22 mouse cellular contexts compared by ENCODE assay signal in genomic region chr16:87802317-87802716, GRCm38 (mm10).
A peak's percentile ranks its signal among the peaks of the same experiment; 100 is the strongest.
DNase-seq lines count a peak whose midpoint lies in the region; ATAC-seq and TF ChIP-seq lines count a peak whose summit lies in the region.
"Had no signal": no experiment of that assay in that cellular context is flagged by ENCODE, and none has a peak within 500 bp of the region (broad histone marks: within the 10 kb centered on the region; RNA-seq: fewer than 3 reads in every experiment).

No protein-coding gene starts in this region.

- WGBS in hindbrain, postnatal 0 days, result 49% methylated on average over 4 of the region's 4 CpGs
- 91% methylated on average over 4 of the region's 4 CpGs for WGBS in hindbrain, embryonic 13.5 days
- WGBS in midbrain, postnatal 0 days, result 78% methylated on average over 4 of the region's 4 CpGs
- 84% methylated on average over 4 of the region's 4 CpGs for WGBS in midbrain, embryonic 14.5 days

- no peak overlapping the region for H3K27ac ChIP-seq in hindbrain, postnatal 0 days
- H3K27ac ChIP-seq in hindbrain, embryonic 13.5 days, result no peak overlapping the region
- H3K27ac ChIP-seq in midbrain, postnatal 0 days (ENCODE audit: low read depth, low read length), result no peak overlapping the region
- no peak overlapping the region for H3K27ac ChIP-seq in midbrain, embryonic 14.5 days (replicated peaks; ENCODE audit: low read depth, low read length)
- H3K27ac ChIP-seq: embryonic facial prominence, embryonic 13.5 days; embryonic facial prominence, embryonic 15.5 days; forebrain, embryonic 10.5 days; forebrain, embryonic 12.5 days had no signal

- ATAC-seq in hindbrain, postnatal 0 days, result peak; percentile 70
- no peak for ATAC-seq in hindbrain, embryonic 13.5 days (ENCODE audit: low FRiP score)
- ATAC-seq in midbrain, postnatal 0 days (ENCODE audit: low FRiP score), result no peak; the same call in 1 of the 2 replicates
- no peak for ATAC-seq in midbrain, embryonic 14.5 days (ENCODE audit: low FRiP score, low TSS enrichment)
- ATAC-seq: forebrain, embryonic 14.5 days; forebrain, embryonic 16.5 days had no signal

- no peak overlapping the region for H3K9ac ChIP-seq in hindbrain, postnatal 0 days (replicated peaks; ENCODE audit: low read length)
- H3K9ac ChIP-seq in hindbrain, embryonic 13.5 days, result no peak overlapping the region
- H3K9ac ChIP-seq in midbrain, postnatal 0 days (replicated peaks; ENCODE audit: low read length, poor library complexity, severe bottlenecking), result no peak overlapping the region
- H3K9ac ChIP-seq in midbrain, embryonic 14.5 days (replicated peaks; ENCODE audit: low read length), result no peak overlapping the region
- H3K9ac ChIP-seq: embryonic facial prominence, embryonic 13.5 days; embryonic facial prominence, embryonic 15.5 days; forebrain, embryonic 12.5 days had no signal

- H3K4me3 ChIP-seq in hindbrain, postnatal 0 days (ENCODE audit: low read length), result no peak overlapping the region
- H3K4me3 ChIP-seq in hindbrain, embryonic 13.5 days, result no peak overlapping the region
- H3K4me3 ChIP-seq in midbrain, postnatal 0 days (ENCODE audit: low read depth, low read length), result no peak overlapping the region
- no peak overlapping the region for H3K4me3 ChIP-seq in midbrain, embryonic 14.5 days (replicated peaks; ENCODE audit: low read depth, low read length)
- H3K4me3 ChIP-seq: embryonic facial prominence, embryonic 13.5 days; embryonic facial prominence, embryonic 15.5 days; erythroblast, embryonic 14.5 days; forebrain, embryonic 10.5 days; forebrain, embryonic 12.5 days had no signal

- no peaks in the 10 kb centered on the region for H3K36me3 ChIP-seq in hindbrain, postnatal 0 days (ENCODE audit: insufficient read depth, low read length)
- H3K36me3 ChIP-seq in hindbrain, embryonic 13.5 days, result no peaks in the 10 kb centered on the region
- H3K36me3 ChIP-seq in midbrain, postnatal 0 days (ENCODE audit: insufficient read depth, low read length), result no peaks in the 10 kb centered on the region
- H3K36me3 ChIP-seq in midbrain, embryonic 14.5 days (ENCODE audit: control insufficient read depth, insufficient read depth, low read length), result no peaks in the 10 kb centered on the region
- H3K36me3 ChIP-seq: embryonic facial prominence, embryonic 13.5 days; embryonic facial prominence, embryonic 15.5 days; forebrain, embryonic 10.5 days; forebrain, embryonic 12.5 days had no signal

- no peaks in the 10 kb centered on the region for H3K27me3 ChIP-seq in hindbrain, postnatal 0 days (ENCODE audit: insufficient read depth, low read length)
- peaks cover 3% of the 10 kb centered on the region; the same call in 1 of the 2 replicates for H3K27me3 ChIP-seq in hindbrain, embryonic 13.5 days
- no peaks in the 10 kb centered on the region for H3K27me3 ChIP-seq in midbrain, postnatal 0 days (ENCODE audit: insufficient read depth, low read length)
- H3K27me3 ChIP-seq in midbrain, embryonic 14.5 days (ENCODE audit: control insufficient read depth, insufficient read depth, low read length), result no peaks in the 10 kb centered on the region
- H3K27me3 ChIP-seq: embryonic facial prominence, embryonic 15.5 days had no signal

- H3K4me1 ChIP-seq in hindbrain, postnatal 0 days (ENCODE audit: insufficient read depth, low read length), result peaks cover 8% of the 10 kb centered on the region
- H3K4me1 ChIP-seq in hindbrain, embryonic 13.5 days (replicated peaks), result peaks cover 2% of the 10 kb centered on the region
- no peaks in the 10 kb centered on the region for H3K4me1 ChIP-seq in midbrain, postnatal 0 days (ENCODE audit: insufficient read depth, low read length)
- H3K4me1 ChIP-seq in midbrain, embryonic 14.5 days (ENCODE audit: control insufficient read depth, insufficient read depth, low read length), result peaks cover 8% of the 10 kb centered on the region
- H3K4me1 ChIP-seq: embryonic facial prominence, embryonic 13.5 days had no signal

- DNase-seq in heart, adult 11 months, result peak; percentile 51
- DNase-seq in heart, postnatal 25 days (ENCODE audit: low spot score), result no peak
- DNase-seq in hindbrain, postnatal 0 days (ENCODE audit: low spot score), result peak; percentile 41
- DNase-seq in midbrain, postnatal 0 days (ENCODE audit: low spot score), result peak; percentile 44
- no peak for DNase-seq in midbrain, embryonic 14.5 days
- DNase-seq: adrenal gland, adult 2 months; adrenal gland, postnatal 10 days; adrenal gland, postnatal 25 days; cerebellum, adult 11 months; cerebellum, adult 18-20 months; cerebellum, adult 8-10 months; cerebellum, postnatal 14 days; cerebellum, postnatal 36 days; embryo, embryonic 11 days had no signal

- no peak overlapping the region for H3K4me2 ChIP-seq in hindbrain, postnatal 0 days (ENCODE audit: low read depth, low read length)
- H3K4me2 ChIP-seq in hindbrain, embryonic 13.5 days, result no peak overlapping the region
- no peak overlapping the region for H3K4me2 ChIP-seq in midbrain, postnatal 0 days (ENCODE audit: low read depth, low read length, poor library complexity, severe bottlenecking)
- H3K4me2 ChIP-seq in midbrain, embryonic 14.5 days (ENCODE audit: low read length), result no peak overlapping the region
- H3K4me2 ChIP-seq: embryonic facial prominence, embryonic 13.5 days; embryonic facial prominence, embryonic 15.5 days; forebrain, embryonic 12.5 days had no signal

- H3K9me3 ChIP-seq in hindbrain, postnatal 0 days (ENCODE audit: low read length), result no peaks in the 10 kb centered on the region
- H3K9me3 ChIP-seq in hindbrain, embryonic 13.5 days, result no peaks in the 10 kb centered on the region
- H3K9me3 ChIP-seq in midbrain, postnatal 0 days (ENCODE audit: low read length), result no peaks in the 10 kb centered on the region
- H3K9me3 ChIP-seq in midbrain, embryonic 14.5 days (ENCODE audit: control insufficient read depth, low read length), result no peaks in the 10 kb centered on the region
- H3K9me3 ChIP-seq: embryonic facial prominence, embryonic 13.5 days; embryonic facial prominence, embryonic 15.5 days; forebrain, embryonic 10.5 days; forebrain, embryonic 12.5 days had no signal

- no peak for TF ChIP-seq CTCF in hindbrain, postnatal 0 days (IDR thresholded peaks at IDR 0.05; ENCODE audit: low read depth)
- no peak for TF ChIP-seq CTCF in midbrain, postnatal 0 days (IDR thresholded peaks at IDR 0.05)

- intact Hi-C loops in heart, postnatal 25 days (cut with DNase I), result no loop called here

Comparison
In these comparisons a context has a peak if more than half of its experiments do, and no peak if none do; other contexts are left out.
1. DNase-seq: peak in heart, adult 11 months (single experiment), hindbrain, postnatal 0 days (single experiment) and midbrain, postnatal 0 days (single experiment); none in heart, postnatal 25 days (single experiment) and midbrain, embryonic 14.5 days (single experiment).